18 mouse cellular contexts compared by ENCODE assay signal in genomic region chr4:56121664-56122063, GRCm38 (mm10).
"Had no signal": no experiment of that assay in that cellular context is flagged by ENCODE, and none has a peak within 500 bp of the region (broad histone marks: within the 10 kb centered on the region; RNA-seq: fewer than 3 reads in every experiment).

No protein-coding gene starts in this region.

- ATAC-seq: midbrain, embryonic 13.5 days; midbrain, embryonic 16.5 days had no signal

- H3K4me3 ChIP-seq: layer of hippocampus, adult 2 months; lung, embryonic 15.5 days; megakaryocyte, embryonic 14.5 days; midbrain, embryonic 10.5 days; midbrain, embryonic 13.5 days had no signal

- H3K9ac ChIP-seq: liver, embryonic 14.5 days; lung, embryonic 15.5 days; midbrain, embryonic 13.5 days had no signal

- H3K27ac ChIP-seq: kidney, postnatal 0 days; layer of hippocampus, adult 2 months; liver, embryonic 14.5 days; lung, embryonic 15.5 days; midbrain, embryonic 10.5 days; midbrain, embryonic 13.5 days had no signal

- H3K9me3 ChIP-seq: lung, embryonic 15.5 days; megakaryocyte, embryonic 14.5 days; midbrain, embryonic 10.5 days; midbrain, embryonic 13.5 days had no signal

- DNase-seq: kidney, adult 2 months; kidney, postnatal 25 days; layer of hippocampus, adult 9-11 months; lung, adult 18-20 months; lung, postnatal 10 days; lung, postnatal 36 days; thymus, adult 2 months; thymus, postnatal 14 days; thymus, postnatal 4 days had no signal

- H3K4me1 ChIP-seq: lung, embryonic 15.5 days; midbrain, embryonic 10.5 days; midbrain, embryonic 13.5 days had no signal

- H3K4me2 ChIP-seq: liver, embryonic 11.5 days; lung, embryonic 15.5 days; midbrain, embryonic 13.5 days had no signal

- H3K36me3 ChIP-seq: lung, embryonic 15.5 days; midbrain, embryonic 10.5 days; midbrain, embryonic 13.5 days had no signal

- H3K27me3 ChIP-seq: lung, embryonic 15.5 days; megakaryocyte, embryonic 14.5 days; midbrain, embryonic 13.5 days had no signal
